Mouse (Mus musculus): Measurements from ENCODE around the gene Nradd.
A peak's percentile ranks its signal among the peaks of the same experiment; 100 is the strongest.

Gene Nradd

GRCm38 (mm10) chr9:110652963-110653654, 28.9 kb upstream of the Nradd start:
- DNase-seq (ENCODE audit: low spot score) = no peak

GRCm38 (mm10) chr9:110651931-110652722, 27.9 kb upstream of the Nradd start:
- DNase-seq (ENCODE audit: low spot score) = no peak

GRCm38 (mm10) chr9:110649775-110650174, 25.5 kb upstream of the Nradd start:
- DNase-seq (ENCODE audit: low spot score) = no peak

- no peak for DNase-seq (ENCODE audit: low spot score)
These were observed 21.0 kb upstream of the Nradd start for GRCm38 (mm10) chr9:110645219-110645618.

- DNase-seq (ENCODE audit: low spot score) = no peak
These were observed 20.0 kb upstream of the Nradd start for GRCm38 (mm10) chr9:110644295-110644694.

- no peak for DNase-seq (ENCODE audit: low spot score)
These were observed 19.5 kb upstream of the Nradd start for GRCm38 (mm10) chr9:110643787-110644186.

GRCm38 (mm10) chr9:110642812-110643524, 18.7 kb upstream of the Nradd start:
- DNase-seq (ENCODE audit: low spot score) = no peak

- no peak for DNase-seq (ENCODE audit: low spot score)
These were observed 16.8 kb upstream of the Nradd start for GRCm38 (mm10) chr9:110641006-110641405.

GRCm38 (mm10) chr9:110638611-110639021, 14.4 kb upstream of the Nradd start:
- DNase-seq (ENCODE audit: low spot score) = no peak

- DNase-seq (ENCODE audit: low spot score) = peak; percentile 62
These were observed 11.0 kb upstream of the Nradd start for GRCm38 (mm10) chr9:110635225-110635624.

- DNase-seq (ENCODE audit: low spot score) = no peak
These were observed 9.6 kb upstream of the Nradd start for GRCm38 (mm10) chr9:110633882-110634281.

GRCm38 (mm10) chr9:110632671-110633070, 8.4 kb upstream of the Nradd start:
- DNase-seq (ENCODE audit: low spot score) = no peak

- DNase-seq (ENCODE audit: low spot score) = no peak
These were observed 7.5 kb upstream of the Nradd start for GRCm38 (mm10) chr9:110631651-110632275.

GRCm38 (mm10) chr9:110631191-110631590, 6.9 kb upstream of the Nradd start:
- DNase-seq (ENCODE audit: low spot score) = no peak

- DNase-seq (ENCODE audit: low spot score) = no peak
These were observed 5.9 kb upstream of the Nradd start for GRCm38 (mm10) chr9:110630171-110630570.

GRCm38 (mm10) chr9:110625350-110625908, 1.2 kb upstream of the Nradd start:
- DNase-seq (ENCODE audit: low spot score) = no peak

GRCm38 (mm10) chr9:110623416-110624195, 646 bp downstream of the Nradd start:
- no peak for DNase-seq (ENCODE audit: low spot score)

- DNase-seq (ENCODE audit: low spot score) = no peak
These were observed 1.5 kb downstream of the Nradd start for GRCm38 (mm10) chr9:110622621-110623219.

GRCm38 (mm10) chr9:110620685-110621084, 3.6 kb downstream of the Nradd start:
- DNase-seq (ENCODE audit: low spot score) = no peak

- DNase-seq (ENCODE audit: low spot score) = no peak
These were observed 4.1 kb downstream of the Nradd start for GRCm38 (mm10) chr9:110620180-110620579.

GRCm38 (mm10) chr9:110617081-110617480, 7.2 kb downstream of the Nradd start:
- DNase-seq (ENCODE audit: low spot score) = no peak

All from ovary, adult 18-20 months (tissue).